Mouse (Mus musculus): ENCODE results near the gene Sbf2.
"Not testable (repeated sequence)": the region's sequence is repeated elsewhere in the genome, so short reads cannot be mapped to it uniquely, and the experiment has no call there.

Sbf2 gene

GRCm38 (mm10) chr7:110392576-110392975 is 222.1 kb downstream of the Sbf2 start:
- no peak for DNase-seq (ENCODE audit: low spot score in 2 of 2)

DNA sequence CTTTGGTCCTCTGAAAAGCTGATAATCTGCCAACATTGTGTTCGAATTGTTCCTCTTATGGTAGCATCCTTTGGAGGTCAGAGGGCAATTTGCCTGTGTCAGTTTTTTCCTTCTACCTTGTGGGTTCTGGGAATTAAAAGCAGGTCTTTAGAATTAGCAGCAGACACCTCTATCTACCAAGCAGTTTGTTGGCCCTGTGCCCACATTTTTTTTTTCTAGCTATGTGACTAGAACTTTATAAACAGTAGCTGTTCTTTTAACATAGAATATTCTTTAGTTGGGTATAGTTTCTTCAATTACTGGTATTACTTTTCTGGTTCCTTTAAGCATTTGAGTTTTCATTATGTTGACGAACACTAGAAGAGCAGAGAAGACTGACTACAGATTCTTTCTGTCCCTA is 223.1 kb downstream of the Sbf2 start:
- no peak for DNase-seq (ENCODE audit: low spot score in 2 of 2)

DNA sequence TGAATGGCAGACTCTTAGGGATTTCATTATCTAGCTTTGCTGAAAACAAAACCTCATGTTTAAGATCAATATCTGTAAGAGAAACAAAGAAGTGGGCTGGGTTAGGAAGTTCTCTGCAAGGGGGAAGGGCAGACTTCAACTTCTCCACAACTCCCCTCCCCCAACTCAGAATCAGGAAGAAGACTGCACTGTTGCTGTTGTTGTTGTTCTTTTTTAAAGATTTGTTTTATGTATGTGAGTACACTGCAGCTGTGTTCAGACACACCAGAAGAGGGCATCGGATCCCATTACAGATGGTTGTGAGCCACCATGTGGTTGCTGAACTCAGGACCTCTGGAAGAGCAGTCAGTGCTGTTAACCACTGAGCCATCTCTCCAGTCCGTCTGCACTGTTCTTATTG is 225.8 kb downstream of the Sbf2 start:
- DNase-seq (ENCODE audit: low spot score in 2 of 2): not testable (repeated sequence)

DNA sequence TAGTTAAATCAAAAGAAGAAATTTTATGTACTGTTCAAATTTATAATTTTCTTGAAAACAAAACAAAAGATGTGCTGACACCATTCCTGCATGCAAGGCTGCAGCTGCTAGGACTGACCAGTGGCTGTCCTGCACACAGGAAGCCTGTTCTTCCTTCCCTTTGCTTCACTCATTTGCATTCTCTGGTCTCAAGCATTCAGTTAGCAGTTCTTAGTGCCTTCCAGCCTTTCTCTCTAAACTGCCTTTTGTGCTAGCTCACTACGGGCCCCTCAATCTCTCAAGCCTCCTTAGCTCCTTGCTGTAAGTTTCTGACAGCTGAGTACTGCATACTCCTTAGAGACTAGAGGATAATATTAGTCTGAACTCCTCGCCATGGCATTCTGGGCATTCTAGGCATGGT is 227.2 kb downstream of the Sbf2 start:
- DNase-seq (ENCODE audit: low spot score in 2 of 2): no peak

DNA sequence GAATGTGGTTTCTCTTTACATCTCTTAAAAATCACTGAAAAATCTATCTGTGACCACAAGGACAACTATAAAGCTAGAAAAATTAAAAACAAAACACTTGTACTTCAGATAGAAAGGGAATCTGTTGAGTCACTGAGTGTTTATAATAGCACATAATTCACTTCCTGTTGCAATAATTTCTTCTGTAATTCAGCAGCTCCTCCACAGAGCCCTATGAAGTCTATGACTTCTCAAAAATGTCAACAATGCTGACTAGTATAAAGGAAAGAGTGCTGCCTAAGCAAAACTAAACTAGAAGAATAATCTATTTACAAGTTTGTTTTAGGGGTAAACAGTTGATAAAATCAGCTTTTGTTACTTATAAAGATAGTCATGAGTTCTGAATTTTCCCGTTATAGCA is 229.2 kb downstream of the Sbf2 start:
- no peak for DNase-seq (ENCODE audit: low spot score in 2 of 2)

GRCm38 (mm10) chr7:110384343-110384742 is 230.4 kb downstream of the Sbf2 start:
- DNase-seq (ENCODE audit: low spot score in 2 of 2): no peak

DNA sequence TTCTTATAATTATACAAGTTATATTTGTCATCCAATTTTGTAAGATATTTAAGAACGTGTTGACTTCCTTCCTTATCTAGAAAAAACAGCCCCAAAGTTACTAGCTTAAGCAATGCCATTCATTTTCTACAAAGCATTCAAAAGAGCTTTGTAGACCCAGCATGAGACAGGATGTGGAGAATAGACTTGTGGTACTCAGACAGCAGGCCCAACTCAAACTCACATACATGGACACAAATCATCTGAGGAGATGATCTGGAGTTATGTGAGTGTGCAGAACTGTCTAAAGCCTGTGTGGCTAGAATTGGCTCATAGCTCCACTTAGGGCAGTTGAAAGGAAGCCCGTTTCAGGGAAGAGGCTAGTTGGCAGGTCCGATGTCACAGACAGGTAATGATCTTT is 233.1 kb downstream of the Sbf2 start:
- DNase-seq (ENCODE audit: low spot score in 2 of 2): no peak

DNA sequence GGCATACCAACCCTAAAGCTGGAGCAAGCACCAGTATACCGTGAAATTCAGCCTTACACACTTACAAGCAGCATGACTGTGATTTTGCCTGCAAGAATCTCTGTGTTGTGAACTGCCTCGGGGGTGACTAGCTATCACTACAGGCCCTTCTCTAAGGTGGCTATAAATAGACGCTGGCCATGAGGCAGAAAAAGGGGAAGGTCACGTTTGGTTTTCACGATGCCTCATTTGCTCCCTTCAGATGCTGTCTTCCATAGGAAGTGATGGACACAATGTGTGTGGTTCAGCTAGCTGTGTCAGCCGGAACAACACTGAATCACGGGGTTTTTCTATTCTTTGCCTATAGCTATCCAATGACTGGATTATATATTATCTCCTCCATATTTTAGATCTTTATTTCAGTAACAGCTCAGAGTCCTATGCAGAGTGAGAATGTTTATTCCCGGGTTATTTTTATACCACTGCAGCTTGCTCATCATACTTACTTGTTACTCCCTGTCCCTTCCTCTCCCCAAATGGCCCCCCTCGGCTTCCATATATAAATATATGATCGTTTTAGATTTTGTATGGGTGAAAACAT is 235.3 kb downstream of the Sbf2 start:
- no peak for DNase-seq (ENCODE audit: low spot score in 2 of 2)

GRCm38 (mm10) chr7:110372529-110372928 is 242.2 kb downstream of the Sbf2 start:
- DNase-seq (ENCODE audit: low spot score in 2 of 2): no peak

- DNase-seq (ENCODE audit: low spot score in 2 of 2): no peak
Observed at GRCm38 (mm10) chr7:110362005-110362404, 252.7 kb downstream of the Sbf2 start.

GRCm38 (mm10) chr7:110361516-110361915 is 253.2 kb downstream of the Sbf2 start:
- no peak for DNase-seq (ENCODE audit: low spot score in 2 of 2)

DNA sequence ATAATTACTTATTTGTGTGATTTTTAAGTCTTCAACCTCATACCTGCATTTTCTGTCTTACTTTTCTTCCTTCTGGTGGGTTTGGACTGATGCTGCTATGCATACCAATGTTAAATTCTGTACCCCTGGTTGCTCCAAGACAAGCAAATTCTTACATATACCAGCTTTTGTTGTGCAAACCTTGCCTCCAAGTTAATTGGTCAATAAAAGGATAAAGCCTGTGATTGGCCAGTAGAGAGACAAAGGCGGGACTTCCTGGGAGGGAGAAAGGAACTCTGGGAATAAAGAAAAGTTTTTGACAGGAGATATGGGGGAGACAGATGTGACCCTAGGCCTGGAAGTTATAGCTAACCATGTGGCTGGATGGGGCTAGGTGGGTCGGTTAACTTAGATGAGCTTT is 255.3 kb downstream of the Sbf2 start:
- DNase-seq (ENCODE audit: low spot score in 2 of 2): no peak

- DNase-seq (ENCODE audit: low spot score in 2 of 2): no peak
Observed at GRCm38 (mm10) chr7:110353971-110354370, 260.8 kb downstream of the Sbf2 start.

- no peak for DNase-seq (ENCODE audit: low spot score in 2 of 2)
Observed at GRCm38 (mm10) chr7:110347250-110347649, 267.5 kb downstream of the Sbf2 start.

DNA sequence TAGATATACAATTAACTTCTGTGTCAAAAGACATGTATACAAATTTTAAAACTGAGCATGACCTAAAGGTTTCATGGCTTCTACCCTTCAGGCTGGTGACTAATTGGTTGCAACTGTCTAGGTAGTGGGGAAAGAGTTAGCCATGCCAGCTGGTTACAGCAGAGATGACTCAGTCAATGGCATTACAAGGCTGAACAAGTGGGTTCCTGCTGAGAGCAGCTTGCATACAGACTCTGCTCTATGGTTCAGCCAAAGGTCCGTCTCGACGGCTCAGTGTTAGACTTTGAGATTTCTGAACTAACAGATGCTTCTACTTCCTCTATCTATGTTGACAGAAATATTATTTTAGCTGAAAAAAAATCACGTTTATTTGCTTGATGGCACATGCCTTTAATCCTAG is 277.1 kb downstream of the Sbf2 start:
- no peak for DNase-seq (ENCODE audit: low spot score in 2 of 2)

GRCm38 (mm10) chr7:110325381-110326110 is 289.2 kb downstream of the Sbf2 start:
- no peak for DNase-seq (ENCODE audit: low spot score in 2 of 2)

GRCm38 (mm10) chr7:110324852-110325251 is 289.9 kb downstream of the Sbf2 start:
- no peak for DNase-seq (ENCODE audit: low spot score in 2 of 2)

- DNase-seq (ENCODE audit: low spot score in 2 of 2): no peak
Observed at GRCm38 (mm10) chr7:110321106-110321505, 293.6 kb downstream of the Sbf2 start.

DNA sequence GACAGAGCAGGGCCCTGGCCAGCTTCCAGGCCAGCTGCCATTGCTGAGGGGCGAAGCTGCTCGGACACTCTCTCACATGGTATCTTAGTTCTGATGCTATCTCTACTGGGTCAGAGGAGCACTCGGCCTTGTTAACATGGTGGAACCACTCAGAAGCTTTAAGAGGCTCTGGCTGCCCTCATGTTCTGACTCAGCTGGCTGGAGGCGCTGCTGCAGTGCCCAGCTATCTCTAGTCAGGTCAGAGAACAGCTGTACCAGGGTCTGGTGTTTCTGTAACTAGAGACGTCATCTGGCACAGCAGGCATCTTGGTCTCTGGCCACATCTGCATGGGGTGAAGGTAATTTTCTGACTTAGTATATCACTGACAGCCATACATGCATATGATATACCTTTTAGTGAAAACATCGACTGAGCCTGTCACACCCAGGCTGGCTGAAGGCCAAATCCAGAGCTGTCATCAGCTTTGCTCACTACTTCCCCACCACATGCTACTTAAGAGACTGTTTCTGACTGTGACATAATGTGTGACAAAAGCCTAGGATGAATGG is 295.7 kb downstream of the Sbf2 start:
- DNase-seq (ENCODE audit: low spot score in 2 of 2): no peak

DNA sequence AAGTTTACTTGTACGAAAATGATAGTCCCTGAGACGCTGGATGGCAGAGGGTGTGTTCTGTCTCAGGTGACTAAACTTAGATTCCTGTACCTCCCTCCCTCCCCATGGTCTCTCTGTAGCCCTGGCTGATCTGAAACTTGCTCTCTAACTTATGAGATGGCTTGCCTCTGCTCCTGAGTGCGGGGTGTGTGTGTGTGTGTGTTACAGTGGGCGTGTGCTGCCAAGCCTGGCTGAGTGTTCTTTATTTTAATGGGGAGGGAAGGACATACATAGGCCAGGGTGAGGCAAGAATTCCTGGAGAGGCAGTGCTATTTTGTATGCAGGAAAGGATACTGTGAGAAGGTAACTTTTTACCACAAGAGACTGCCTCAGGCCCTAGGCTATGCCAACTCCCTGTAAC is 297.3 kb downstream of the Sbf2 start:
- DNase-seq (ENCODE audit: low spot score in 2 of 2): no peak

GRCm38 (mm10) chr7:110315352-110315751 is 299.4 kb downstream of the Sbf2 start:
- DNase-seq (ENCODE audit: low spot score in 2 of 2): no peak

DNA sequence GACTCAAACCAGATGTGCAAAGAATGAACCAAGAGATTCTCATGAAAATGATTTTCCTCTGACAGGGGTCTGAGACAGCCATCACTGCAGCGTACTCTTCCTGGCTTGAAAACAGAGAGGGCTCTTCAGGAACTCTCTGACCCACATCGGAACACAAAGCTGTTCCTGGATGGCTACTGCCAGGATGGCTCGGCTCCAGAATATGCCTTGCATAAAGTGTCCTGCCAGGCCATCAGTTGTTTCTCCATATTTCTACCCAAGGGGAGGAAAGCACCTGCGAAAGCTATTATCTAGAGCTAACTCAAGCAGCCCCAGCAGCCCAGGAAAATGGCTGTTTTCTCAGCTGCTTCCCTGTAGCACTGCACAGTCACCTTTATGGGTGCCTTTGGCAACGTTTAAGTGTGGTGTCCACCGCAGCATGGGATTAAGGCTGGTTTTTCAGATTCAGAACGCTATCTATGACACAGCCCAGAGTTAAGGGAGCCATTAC is 300.3 kb downstream of the Sbf2 start:
- DNase-seq (ENCODE audit: low spot score in 2 of 2): no peak

DNA sequence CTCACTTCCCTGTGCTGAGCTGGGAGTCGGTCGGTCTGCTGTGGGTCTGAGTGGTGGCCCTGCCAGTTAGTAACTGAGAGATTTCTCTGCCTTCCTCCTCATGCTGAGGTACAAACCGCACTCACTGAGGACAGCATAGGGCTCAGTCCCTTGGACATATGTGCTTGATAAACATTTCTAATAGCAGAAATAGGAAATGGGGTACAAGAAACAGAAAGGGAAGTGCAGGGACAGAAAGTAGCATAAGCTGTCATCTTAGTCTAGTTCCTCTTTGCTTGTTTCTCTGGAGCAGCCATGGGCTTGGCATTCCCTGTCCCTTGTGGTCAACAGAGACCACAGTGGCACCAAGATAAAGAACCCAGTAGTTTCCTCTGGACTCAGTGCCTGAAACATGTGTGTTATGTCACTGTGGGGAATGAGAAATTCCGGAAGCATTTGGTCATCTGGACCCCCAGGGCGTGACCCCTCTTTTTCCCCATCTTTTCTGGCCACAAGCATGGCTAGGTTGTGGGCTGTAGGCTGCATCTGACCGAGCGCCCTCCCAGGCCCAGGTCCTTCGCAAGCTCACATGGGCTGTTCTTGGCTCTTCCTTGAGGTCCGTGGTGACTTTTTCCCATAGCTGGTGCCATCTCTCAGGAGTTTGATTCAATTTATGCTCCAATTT is 301.2 kb downstream of the Sbf2 start:
- no peak for DNase-seq (ENCODE audit: low spot score in 2 of 2)
